Mouse (Mus musculus) G1E (cell line): ENCODE measurements at regions not wholly inside any gene's neighbourhood (a gene's known extent, or its start where the extent isn't known, plus 50 kb on each side); places are given as distances from the start of the nearest gene placed in this dataset.

ENCODE experiments used
- CTCF ChIP-seq: IDR thresholded peaks from 2 replicates; pipeline ENCODE4 v1.5.1; 2012; ENCODE audit warnings: low read depth, low read length, inconsistent platforms, mixed read lengths
- GATA1 ChIP-seq: IDR thresholded peaks from 2 replicates; pipeline ENCODE4 v1.6.1; 2012; ENCODE audit warnings: borderline replicate concordance, low read length, inconsistent platforms, mixed read lengths
- GATA2 ChIP-seq: IDR thresholded peaks from 2 replicates; pipeline ENCODE4 v1.6.1; 2012; ENCODE audit warnings: low read depth, low read length, inconsistent platforms, borderline replicate concordance
- POLR2AphosphoS5 ChIP-seq: IDR thresholded peaks from 2 replicates; pipeline ENCODE4 v1.6.1; 2012; ENCODE audit warnings: low read depth, low read length, inconsistent platforms; ENCODE audit not compliant: insufficient replicate concordance
- TAL1 ChIP-seq: conservative IDR thresholded peaks from 2 replicates; pipeline ENCODE4 v1.6.1; 2012; ENCODE audit warnings: low read depth, low read length, inconsistent platforms, mixed read lengths

GRCm38 (mm10) chr11:48605223-48605824 is 194.8 kb upstream of the Rack1 start:
- TF ChIP-seq CTCF (no peak), GATA1 (no peak), POLR2AphosphoS5 (no peak), TAL1 (no peak), GATA2 (no peak)
